Mouse (Mus musculus) testis, adult 2 months (tissue): Measurements from ENCODE around the gene Nadsyn1. TPM values are rescaled to one million over a fixed set of nuclear protein-coding genes. Genes with fewer than 3 reads are reported as not detected.

Source experiments
- H3K27ac ChIP-seq: fragments of 200-500 bp; 2 replicates; pipeline ENCODE4 v1.5.1; 2012; ENCODE audit warnings: low read depth, low read length; ENCODE audit not compliant: control insufficient read depth, insufficient read depth
- H3K27me3 ChIP-seq: fragments of 200-500 bp; 2 replicates; pipeline ENCODE4 v1.6.1; 2012; ENCODE audit warnings: mild to moderate bottlenecking, low read length, moderate library complexity; ENCODE audit not compliant: control insufficient read depth, insufficient read depth
- H3K36me3 ChIP-seq: fragments of 200-500 bp; 2 replicates; pipeline ENCODE4 v1.6.1; 2012; ENCODE audit warnings: mild to moderate bottlenecking, low read length; ENCODE audit not compliant: control insufficient read depth, insufficient read depth
- H3K4me1 ChIP-seq: fragments of 200-500 bp; 2 replicates; pipeline ENCODE4 v1.6.1; 2012; ENCODE audit warnings: low read length; ENCODE audit not compliant: control insufficient read depth, insufficient read depth
- H3K4me3 ChIP-seq: fragments of 200-500 bp; 2 replicates; pipeline ENCODE4 v1.5.1; 2012; ENCODE audit warnings: low read depth, mild to moderate bottlenecking, low read length, moderate library complexity, mixed read lengths; ENCODE audit not compliant: control insufficient read depth
- CTCF ChIP-seq: fragments of 200-500 bp; IDR thresholded peaks from 2 replicates; pipeline ENCODE4 v1.5.1; 2012; ENCODE audit warnings: low read depth, mild to moderate bottlenecking, inconsistent platforms, low read length, moderate library complexity; ENCODE audit not compliant: control insufficient read depth, insufficient read depth, insufficient replicate concordance
- POLR2A ChIP-seq: fragments of 200-500 bp; IDR thresholded peaks from 2 replicates; pipeline ENCODE4 v1.6.1; 2012; ENCODE audit warnings: low read depth, mild to moderate bottlenecking, inconsistent platforms, low read length, moderate library complexity; ENCODE audit not compliant: control insufficient read depth
- polyA plus RNA-seq: library from polyadenylated mRNA; depleted of rRNA; stranded (reverse); fragments of >200 nt; gene quantifications from 2 replicates; pipeline ENCODE4 v1.2.3, GENCODE M21; 2012

Gene Nadsyn1
- polyA plus RNA-seq, 1 experiment = 11.4 TPM

- Histone ChIP-seq H3K4me1 (no peaks in the 10 kb centered on the region), H3K4me3 (no peak overlapping the region), H3K27ac (no peak overlapping the region), H3K36me3 (no peaks in the 10 kb centered on the region; the same call in 1 of the 2 replicates), H3K27me3 (no peaks in the 10 kb centered on the region)
- no peak for TF ChIP-seq POLR2A
- TF ChIP-seq CTCF = no peak
These were observed 21.2 kb downstream of the Nadsyn1 start for GRCm38 (mm10) chr7:143801195-143802065.

- Histone ChIP-seq H3K4me3 (no peak overlapping the region), H3K27ac (no peak overlapping the region), H3K36me3 (no peaks in the 10 kb centered on the region; the same call in 1 of the 2 replicates), H3K27me3 (no peaks in the 10 kb centered on the region), H3K4me1 (no peaks in the 10 kb centered on the region)
- TF ChIP-seq POLR2A (no peak), CTCF (no peak)
These were observed 21.9 kb downstream of the Nadsyn1 start for GRCm38 (mm10) chr7:143800770-143801169.

- H3K36me3 ChIP-seq = no peaks in the 10 kb centered on the region; the same call in 1 of the 2 replicates
These were observed 23.9 kb downstream of the Nadsyn1 start for GRCm38 (mm10) chr7:143798783-143799182.

GRCm38 (mm10) chr7:143793121-143793520, 29.5 kb downstream of the Nadsyn1 start:
- Histone ChIP-seq H3K27ac (no peak overlapping the region), H3K4me3 (no peak overlapping the region), H3K36me3 (no peaks in the 10 kb centered on the region; the same call in 1 of the 2 replicates), H3K4me1 (no peaks in the 10 kb centered on the region), H3K27me3 (no peaks in the 10 kb centered on the region)
- TF ChIP-seq POLR2A (no peak), CTCF (peak; percentile 31; the same call in 1 of the 2 replicates)

More at GRCm38 (mm10) chr7:143798783-143799182, 23.9 kb downstream of the Nadsyn1 start:
- no peak overlapping the region for H3K27ac ChIP-seq
- H3K27me3 ChIP-seq = no peaks in the 10 kb centered on the region
- H3K4me1 ChIP-seq = no peaks in the 10 kb centered on the region
- H3K4me3 ChIP-seq = no peak overlapping the region
- TF ChIP-seq POLR2A (no peak), CTCF (no peak)

GRCm38 (mm10) chr7:143792336-143792985, 30.2 kb downstream of the Nadsyn1 start:
- no peak overlapping the region for H3K4me3 ChIP-seq

GRCm38 (mm10) chr7:143783996-143784829, 38.4 kb downstream of the Nadsyn1 start, which contains the start of gene Mrgpre:
TSS of gene Mrgpre (minus strand) at chr7:143784500.
- no peak for TF ChIP-seq POLR2A
- TF ChIP-seq CTCF = no peak
- no peaks in the 10 kb centered on the region for H3K27me3 ChIP-seq
- no peak within 1 kb of the TSS for H3K27ac ChIP-seq
- H3K4me1 ChIP-seq = peaks cover 9% of the 10 kb centered on the region; the same call in 1 of the 2 replicates
- peak within 1 kb of the TSS; percentile 53 for H3K4me3 ChIP-seq
- H3K36me3 ChIP-seq = no peaks in the 10 kb centered on the region

More at GRCm38 (mm10) chr7:143792336-143792985, 30.2 kb downstream of the Nadsyn1 start:
- Histone ChIP-seq H3K4me1 (no peaks in the 10 kb centered on the region), H3K27ac (no peak overlapping the region), H3K36me3 (no peaks in the 10 kb centered on the region; the same call in 1 of the 2 replicates), H3K27me3 (no peaks in the 10 kb centered on the region)
- TF ChIP-seq POLR2A = no peak
- no peak for TF ChIP-seq CTCF
